Mouse (Mus musculus) lung, postnatal 0 days (tissue): ENCODE results near the gene Slc25a13.

Experiments used
- CTCF ChIP-seq: IDR thresholded peaks from 2 replicates; pipeline ENCODE4 v1.5.1; 2016; ENCODE audit warnings: antibody characterized with exemption, mild to moderate bottlenecking
- EP300 ChIP-seq: IDR thresholded peaks from 2 replicates; pipeline ENCODE4 v1.6.1; 2016; ENCODE audit warnings: antibody characterized with exemption, mild to moderate bottlenecking, control low read depth

DNA sequence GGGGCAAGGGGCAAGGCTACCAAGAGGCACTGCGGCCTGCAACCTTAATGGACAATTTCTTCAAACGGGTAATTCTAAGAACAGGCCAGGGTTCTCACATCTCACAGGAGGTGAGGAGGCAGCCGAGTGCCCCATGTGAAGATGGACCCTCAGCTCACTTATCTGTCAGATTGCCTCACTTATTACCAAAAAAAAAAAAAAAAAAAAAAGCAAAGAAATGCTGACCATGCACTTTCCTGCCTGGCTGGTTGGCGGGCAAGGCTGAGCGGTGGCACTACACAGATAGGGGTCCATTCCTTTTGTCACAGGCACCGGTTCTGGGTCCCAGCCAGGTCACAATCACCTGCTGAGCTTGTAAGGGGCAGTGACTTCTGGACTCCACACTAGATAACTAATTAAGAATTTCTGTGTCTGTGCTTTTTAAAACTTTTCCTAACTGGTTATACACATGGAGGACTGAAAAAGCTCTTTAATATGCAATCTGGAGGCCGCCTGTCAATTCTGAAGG is 141.0 kb downstream of the Slc25a13 start:
- TF ChIP-seq CTCF (no peak), EP300 (no peak)
